Mouse (Mus musculus) lung, postnatal 10 days (tissue): ENCODE measurements around the gene Aknad1.
A peak's percentile ranks its signal among the peaks of the same experiment; 100 is the strongest.

Source experiments
- DNase-seq: peaks from one replicate; pipeline ENCODE4 v3.0.0; 2021

The Aknad1 gene

GRCm38 (mm10) chr3:108788455-108788794 is 49.0 kb downstream of the Aknad1 start:
- no peak for DNase-seq

- no peak for DNase-seq
Measured at GRCm38 (mm10) chr3:108789299-108789698, 49.8 kb downstream of the Aknad1 start.

GRCm38 (mm10) chr3:108790499-108790898 is 51.0 kb downstream of the Aknad1 start:
- no peak for DNase-seq

DNA sequence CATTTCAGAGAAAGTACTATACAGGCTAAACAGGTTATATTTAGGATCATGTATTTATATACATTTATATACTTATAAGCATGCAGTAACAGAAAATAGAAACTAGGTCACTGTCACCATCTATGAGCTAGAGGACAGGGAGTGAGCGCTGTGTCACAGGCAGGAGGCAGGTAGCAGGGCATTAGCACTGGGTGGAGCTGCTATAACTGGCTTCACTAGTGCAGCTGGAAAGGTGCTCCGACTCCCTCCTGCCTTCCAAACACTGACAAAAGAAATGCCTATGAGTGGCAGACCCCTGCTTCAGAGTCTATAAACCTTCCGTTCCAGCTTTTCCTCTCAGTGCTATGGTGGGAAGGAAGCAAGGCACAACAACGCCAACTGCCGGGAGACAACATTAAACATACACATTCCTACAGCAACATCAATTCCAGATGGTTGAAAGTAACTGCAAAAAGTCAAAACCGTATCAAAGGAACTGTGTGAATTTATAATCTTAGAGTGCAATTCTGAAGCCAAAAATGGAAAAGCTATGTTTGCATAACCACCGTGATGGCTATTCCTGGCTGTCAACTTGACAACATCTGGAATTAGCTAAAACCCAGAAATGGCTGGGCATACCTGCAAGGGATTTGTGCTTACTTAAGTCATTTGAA is 51.7 kb downstream of the Aknad1 start:
- DNase-seq: no peak

GRCm38 (mm10) chr3:108792420-108792819 is 53.0 kb downstream of the Aknad1 start:
- no peak for DNase-seq

- no peak for DNase-seq
Measured at GRCm38 (mm10) chr3:108794780-108795179, 55.3 kb downstream of the Aknad1 start.

DNA sequence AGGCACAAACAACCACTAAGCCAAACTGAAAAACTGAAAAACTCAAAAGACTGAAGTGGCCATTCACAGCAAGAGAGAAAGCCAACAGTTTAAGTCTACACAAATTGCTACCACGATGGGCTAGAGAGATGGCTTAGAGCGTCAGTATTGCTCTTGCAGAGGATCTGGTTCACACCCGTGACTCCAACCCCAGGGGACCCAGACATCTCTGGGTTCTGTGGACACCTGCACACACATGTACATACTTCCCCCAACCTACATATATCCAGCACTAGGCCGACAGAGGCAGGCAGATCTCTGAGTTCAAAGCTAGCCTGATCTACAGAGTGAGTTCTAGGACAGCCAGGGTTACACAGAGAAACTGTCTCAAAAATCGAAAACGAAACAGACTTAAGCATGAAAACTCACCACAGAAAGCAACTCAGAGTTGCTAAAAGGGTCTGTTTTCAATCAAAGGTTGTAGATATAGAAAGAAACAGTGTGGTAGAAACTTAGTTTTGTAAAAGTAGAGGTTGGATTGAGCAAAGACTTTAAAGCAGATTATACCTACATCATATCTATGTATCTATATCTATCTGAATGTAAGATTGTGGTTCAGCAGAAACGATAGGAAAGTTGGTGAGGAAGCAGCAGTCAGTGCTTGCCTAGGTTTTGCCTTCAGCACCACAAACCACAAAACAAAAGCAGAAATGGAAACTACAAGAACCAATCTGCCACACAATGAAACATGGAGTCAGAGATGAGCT is 56.3 kb downstream of the Aknad1 start:
- DNase-seq: no peak

DNA sequence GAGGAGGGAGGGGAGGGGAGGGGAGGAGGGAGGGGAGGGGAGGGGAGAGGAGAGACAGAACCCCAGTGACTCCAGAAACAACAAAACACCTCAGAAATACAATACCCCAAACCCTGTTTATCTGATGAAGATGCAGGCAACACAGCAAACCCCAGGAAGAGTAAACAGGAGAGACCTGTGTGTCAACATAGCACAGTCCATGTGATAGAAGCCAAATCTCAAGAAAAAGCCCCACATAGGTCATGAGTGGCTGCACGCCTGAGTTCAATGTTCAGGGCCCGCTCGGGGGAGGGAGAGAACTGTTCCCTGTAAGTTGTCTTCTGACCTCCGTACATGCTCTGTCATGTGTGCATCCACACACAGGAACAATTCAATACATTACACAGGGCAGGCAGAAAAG is 56.9 kb downstream of the Aknad1 start:
- no peak for DNase-seq

DNA sequence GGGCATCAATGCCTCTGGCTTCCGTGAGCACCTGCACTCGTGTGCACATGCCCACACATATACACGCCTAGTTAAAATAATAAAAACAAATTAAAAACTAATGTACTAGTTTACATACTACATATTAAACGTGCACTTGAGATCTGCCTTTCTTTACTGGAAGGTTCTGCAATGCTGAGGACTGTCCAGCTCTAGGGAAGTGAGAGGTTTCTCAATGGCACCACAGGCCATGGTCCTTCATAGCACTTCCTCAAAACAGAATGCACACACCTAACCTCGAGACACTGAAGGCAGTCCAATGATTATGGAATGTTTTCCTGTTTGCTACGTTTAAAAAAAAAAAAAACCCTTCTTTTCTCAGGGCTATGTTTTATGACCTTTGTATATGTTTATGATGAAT is 58.3 kb downstream of the Aknad1 start:
- no peak for DNase-seq

DNA sequence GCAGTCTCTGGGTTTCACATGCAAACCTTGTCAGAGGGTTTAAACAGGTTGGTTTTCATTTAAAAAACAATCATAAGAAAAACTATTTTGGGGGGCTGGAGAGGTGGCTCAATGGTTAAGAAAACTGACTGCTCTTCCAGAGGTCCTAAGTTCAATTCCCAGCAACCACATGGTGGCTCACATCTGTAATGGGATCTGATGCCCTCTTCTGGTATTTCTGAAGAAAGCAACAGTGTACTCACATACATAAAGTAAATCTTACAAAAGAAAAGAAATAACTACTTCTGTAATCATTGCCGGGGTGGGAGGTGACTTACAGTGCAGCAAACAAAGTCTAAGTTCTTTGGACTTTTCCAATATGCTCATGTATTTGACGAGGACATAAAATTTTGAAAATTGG is 58.9 kb downstream of the Aknad1 start:
- DNase-seq: no peak

GRCm38 (mm10) chr3:108805622-108806021 is 66.2 kb downstream of the Aknad1 start:
- DNase-seq: no peak

GRCm38 (mm10) chr3:108810747-108811263 is 71.3 kb downstream of the Aknad1 start:
- DNase-seq: peak; percentile 27

GRCm38 (mm10) chr3:108815631-108816030 is 76.2 kb downstream of the Aknad1 start:
- no peak for DNase-seq

DNA sequence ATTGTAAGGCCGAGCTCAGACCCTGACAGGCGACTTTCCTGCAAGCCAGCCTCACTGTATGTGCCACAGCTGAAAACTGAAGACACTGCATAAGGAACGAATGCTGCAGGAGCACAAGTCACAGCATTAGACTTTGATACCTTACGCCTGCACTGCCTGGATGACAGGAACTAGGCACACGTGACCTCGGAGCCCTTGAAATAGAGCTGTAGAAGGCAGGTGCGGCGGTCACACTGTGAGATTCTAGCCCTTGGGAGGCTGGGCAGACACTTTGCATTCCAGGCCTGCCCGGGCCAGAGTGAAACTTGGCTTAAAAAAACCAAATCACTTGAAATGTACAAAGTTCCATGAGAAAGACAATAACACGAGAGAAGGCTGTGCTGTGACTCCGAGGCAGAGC is 91.0 kb downstream of the Aknad1 start:
- DNase-seq: peak; percentile 52

GRCm38 (mm10) chr3:108831750-108832149 is 92.3 kb downstream of the Aknad1 start:
- DNase-seq: no peak
